Mouse (Mus musculus) CH12.LX (cell line): ENCODE measurements at regions not wholly inside any gene's neighbourhood (a gene's known extent, or its start where the extent isn't known, plus 50 kb on each side); places are given as distances from the start of the nearest gene placed in this dataset.

ENCODE experiments used
- BHLHE40 ChIP-seq: IDR thresholded peaks from 2 replicates; pipeline ENCODE4 v1.6.1; 2011; ENCODE audit warnings: mild to moderate bottlenecking, low read depth, low read length, improper control_type of control experiment
- CTCF ChIP-seq, 2 experiments: IDR thresholded peaks in 1 of 2; conservative IDR thresholded peaks in 1 of 2; 2 replicates each; pipeline ENCODE4 v1.5.1; 2011 to 2012; ENCODE audit warnings: low read depth in 2 of 2, low read length in 2 of 2, improper control_type of control experiment in 1 of 2, inconsistent platforms in 1 of 2, mild to moderate bottlenecking in 1 of 2, moderate library complexity in 1 of 2
- ELF1 ChIP-seq: IDR thresholded peaks from 2 replicates; pipeline ENCODE4 v1.6.1; 2014; ENCODE audit warnings: low read depth, mild to moderate bottlenecking, inconsistent platforms, low read length, improper control_type of control experiment
- MAX ChIP-seq: IDR thresholded peaks from 2 replicates; pipeline ENCODE4 v1.6.1; 2011; ENCODE audit warnings: low read length, improper control_type of control experiment
- POLR2A ChIP-seq: IDR thresholded peaks from 2 replicates; pipeline ENCODE4 v1.6.1; 2011; ENCODE audit warnings: low read depth, mild to moderate bottlenecking, improper control_type of control experiment, low read length
- UBTF ChIP-seq: IDR thresholded peaks from 2 replicates; pipeline ENCODE4 v1.6.1; 2012; ENCODE audit warnings: low read depth, mild to moderate bottlenecking, inconsistent platforms, low read length, improper control_type of control experiment, moderate library complexity
- USF2 ChIP-seq: conservative IDR thresholded peaks from 2 replicates; pipeline ENCODE4 v1.6.1; 2011; ENCODE audit warnings: low read depth, low read length, improper control_type of control experiment
- ZMIZ1 ChIP-seq: IDR thresholded peaks from 2 replicates; pipeline ENCODE4 v1.6.1; 2012; ENCODE audit warnings: low read depth, mild to moderate bottlenecking, inconsistent platforms, low read length, improper control_type of control experiment

DNA sequence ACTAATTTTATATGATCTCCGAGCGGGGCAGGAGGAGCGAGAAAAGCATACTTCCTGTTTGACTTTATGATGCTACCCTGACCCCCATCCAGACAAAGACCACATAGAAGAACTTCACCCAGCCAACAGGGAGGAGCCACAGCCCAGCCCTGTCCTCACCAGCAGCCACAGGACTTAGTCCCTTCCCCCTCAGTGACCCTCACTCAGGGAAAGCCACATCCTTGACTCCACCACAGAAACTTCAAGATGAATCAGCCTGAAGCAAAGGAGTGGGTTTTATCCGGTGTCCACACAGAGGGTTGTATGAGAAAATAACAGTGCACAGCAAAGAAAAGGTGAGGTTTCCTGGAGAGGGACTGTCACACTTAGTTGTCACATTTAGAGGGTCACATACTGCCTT is 141.4 kb upstream of the Jarid2 start:
- no peak for TF ChIP-seq CTCF (conservative IDR thresholded peaks at IDR 0.05 in 1 of 2, IDR thresholded peaks at IDR 0.05 in 1 of 2; ENCODE audit: low read depth in 2 of 2, low read length in 2 of 2)
- TF ChIP-seq POLR2A: no peak
- TF ChIP-seq BHLHE40: no peak
- no peak for TF ChIP-seq ZMIZ1
- no peak for TF ChIP-seq MAX
- TF ChIP-seq UBTF: no peak
- no peak for TF ChIP-seq ELF1
- TF ChIP-seq USF2: no peak
